Mouse (Mus musculus) heart, embryonic 16.5 days (tissue): ENCODE data around the gene Serpinb1a. TPM values are rescaled to one million over a fixed set of nuclear protein-coding genes. Genes with fewer than 3 reads are reported as not detected.
A peak's percentile ranks its signal among the peaks of the same experiment; 100 is the strongest.
"Not testable (repeated sequence)": the region's sequence is repeated elsewhere in the genome, so short reads cannot be mapped to it uniquely, and the experiment has no call there.

ENCODE experiments used
- ATAC-seq: fragments of 200-750 bp; cut with Nextera tagmentation; replicated peaks from 2 replicates; pipeline ENCODE4 v1.8.0; 2017; ENCODE audit warnings: moderate number of reproducible peaks; ENCODE audit not compliant: insufficient read depth, low FRiP score; ENCODE audit errors: extremely low read depth
- H3K27ac ChIP-seq: fragments of 300-500 bp; sonication (generic); 2 replicates; pipeline ENCODE4 v1.5.1; 2014; ENCODE audit warnings: mild to moderate bottlenecking, low read length, control low read depth, moderate library complexity
- H3K27me3 ChIP-seq: fragments of 300-500 bp; sonication (generic); 2 replicates; pipeline ENCODE4 v1.6.1; 2014; ENCODE audit warnings: low read length, mixed read lengths; ENCODE audit not compliant: control insufficient read depth, insufficient read depth
- H3K36me3 ChIP-seq: fragments of 300-500 bp; sonication (generic); 2 replicates; pipeline ENCODE4 v1.6.1; 2014; ENCODE audit not compliant: control insufficient read depth, insufficient read depth
- H3K4me1 ChIP-seq: fragments of 300-500 bp; sonication (generic); 2 replicates; pipeline ENCODE4 v1.6.1; 2014; ENCODE audit warnings: low read length, mixed read lengths; ENCODE audit not compliant: control insufficient read depth, insufficient read depth
- H3K4me2 ChIP-seq: fragments of 300-500 bp; sonication (generic); 2 replicates; pipeline ENCODE4 v1.6.1; 2014; ENCODE audit warnings: low read depth, mild to moderate bottlenecking, control low read depth, low read length
- H3K4me3 ChIP-seq: fragments of 300-500 bp; sonication (generic); 2 replicates; pipeline ENCODE4 v1.5.1; 2014; ENCODE audit warnings: mild to moderate bottlenecking, control low read depth, low read length
- H3K9ac ChIP-seq: fragments of 300-500 bp; sonication (generic); 2 replicates; pipeline ENCODE4 v1.6.1; 2014; ENCODE audit warnings: low read length, control low read depth
- H3K9me3 ChIP-seq: fragments of 300-500 bp; sonication (generic); replicated peaks from 2 replicates; pipeline ENCODE4 v1.6.1; 2016; ENCODE audit warnings: low read length; ENCODE audit not compliant: control insufficient read depth
- WGBS: fragments of 180-500 bp; shearing (Covaris S2); extraction: QIAGEN DNeasy Blood & Tissue Kit; methylation state at CpG from one replicate; pipeline ENCODE4 v1.1.7; 2014; 5-methylcytosine and 5-hydroxymethylcytosine counted together
- polyA plus RNA-seq: library from polyadenylated mRNA; unstranded; fragments of >200 nt; fragmentation: Nextera tagmentation; extraction: Ambion mirVana; gene quantifications from 2 replicates; pipeline ENCODE4 v1.2.1, GENCODE M21; 2015

Serpinb1a gene
- 10.4 and 14.7 TPM in 2 replicates for polyA plus RNA-seq

- Histone ChIP-seq H3K9me3 (no peaks in the 10 kb centered on the region), H3K4me2 (peak within 1 kb of the TSS; percentile 11; the same call in 1 of the 2 replicates), H3K27ac (no peak within 1 kb of the TSS), H3K9ac (no peak within 1 kb of the TSS), H3K36me3 (no peaks in the 10 kb centered on the region), H3K4me3 (0 out of 2 replicates have a peak within 1 kb of the TSS, but pooled peaks have one; percentile 2), H3K4me1 (peaks cover 5% of the 10 kb centered on the region), H3K27me3 (no peaks in the 10 kb centered on the region)
- 52% methylated on average over 10 of the region's 10 CpGs for WGBS
- ATAC-seq = peak; percentile 69; the same call in 1 of the 2 replicates
Observed at GRCm38 (mm10) chr13:32850668-32851404, at the start of gene Serpinb1a. Serpinb1a (minus strand) TSS chr13:32851185.

- Histone ChIP-seq H3K4me1 (peaks cover 3% of the 10 kb centered on the region), H3K36me3 (no peaks in the 10 kb centered on the region), H3K27me3 (no peaks in the 10 kb centered on the region), H3K27ac (no peak overlapping the region), H3K9ac (no peak overlapping the region), H3K4me2 (no peak overlapping the region), H3K4me3 (no peak overlapping the region), H3K9me3 (no peaks in the 10 kb centered on the region)
- no peak for ATAC-seq
- 21% methylated on average over 2 of the region's 2 CpGs for WGBS
Observed at GRCm38 (mm10) chr13:32900639-32901038, 49.7 kb upstream of the Serpinb1a start.

- H3K27ac ChIP-seq, H3K9ac ChIP-seq, H3K9me3 ChIP-seq, H3K4me3 ChIP-seq, H3K4me1 ChIP-seq, H3K36me3 ChIP-seq, ATAC-seq, H3K27me3 ChIP-seq, H3K4me2 ChIP-seq: not testable (repeated sequence)
- WGBS = 70% methylated on average over 1 of the region's 2 CpGs
Observed at GRCm38 (mm10) chr13:32899114-32899513, 48.1 kb upstream of the Serpinb1a start.

- H3K27ac ChIP-seq = no peak within 1 kb of the TSS
- H3K36me3 ChIP-seq = no peaks in the 10 kb centered on the region
- no peak within 1 kb of the TSS for H3K9ac ChIP-seq
- no peak for ATAC-seq
- whole genome bisulfite sequencing = 89% methylated on average over 2 of the region's 2 CpGs
- H3K27me3 ChIP-seq = no peaks in the 10 kb centered on the region
- H3K9me3 ChIP-seq = no peaks in the 10 kb centered on the region
- H3K4me1 ChIP-seq = no peaks in the 10 kb centered on the region
- no peak within 1 kb of the TSS for H3K4me3 ChIP-seq
- H3K4me2 ChIP-seq = no peak within 1 kb of the TSS
Observed at GRCm38 (mm10) chr13:32898111-32898510, 47.1 kb upstream of the Serpinb1a start, which contains the start of gene Serpinb1c. Serpinb1c (minus strand) TSS chr13:32898211.

- Histone ChIP-seq H3K27me3 (no peaks in the 10 kb centered on the region), H3K4me2 (no peak overlapping the region), H3K27ac (no peak overlapping the region), H3K4me1 (no peaks in the 10 kb centered on the region), H3K9me3 (no peaks in the 10 kb centered on the region), H3K36me3 (no peaks in the 10 kb centered on the region), H3K9ac (no peak overlapping the region), H3K4me3 (no peak overlapping the region)
- WGBS = 70% methylated on average over 4 of the region's 4 CpGs
- ATAC-seq = no peak
Observed at GRCm38 (mm10) chr13:32896931-32897330, 45.9 kb upstream of the Serpinb1a start.

- H3K4me1 ChIP-seq = no peaks in the 10 kb centered on the region
- no peaks in the 10 kb centered on the region for H3K27me3 ChIP-seq
- no peak overlapping the region for H3K9ac ChIP-seq
- H3K4me2 ChIP-seq = no peak overlapping the region
- no peak overlapping the region for H3K27ac ChIP-seq
- no peaks in the 10 kb centered on the region for H3K9me3 ChIP-seq
- no peak overlapping the region for H3K4me3 ChIP-seq
- ATAC-seq = no peak
- H3K36me3 ChIP-seq = no peaks in the 10 kb centered on the region
Observed at GRCm38 (mm10) chr13:32884755-32885154, 33.8 kb upstream of the Serpinb1a start.

GRCm38 (mm10) chr13:32873862-32874261 is 22.9 kb upstream of the Serpinb1a start:
- Histone ChIP-seq H3K4me1 (no peaks in the 10 kb centered on the region), H3K4me3 (no peak overlapping the region), H3K27me3 (no peaks in the 10 kb centered on the region), H3K36me3 (no peaks in the 10 kb centered on the region), H3K4me2 (no peak overlapping the region), H3K27ac (no peak overlapping the region), H3K9me3 (no peaks in the 10 kb centered on the region), H3K9ac (no peak overlapping the region)
- 54% methylated on average over 1 of the region's 1 CpGs for WGBS
- no peak for ATAC-seq

GRCm38 (mm10) chr13:32868843-32869242 is 17.9 kb upstream of the Serpinb1a start:
- Histone ChIP-seq H3K9ac (no peak overlapping the region), H3K4me1 (no peaks in the 10 kb centered on the region), H3K27ac (no peak overlapping the region), H3K4me2 (no peak overlapping the region), H3K27me3 (no peaks in the 10 kb centered on the region), H3K9me3 (no peaks in the 10 kb centered on the region), H3K36me3 (no peaks in the 10 kb centered on the region), H3K4me3 (no peak overlapping the region)
- ATAC-seq = no peak
- 49% methylated on average over 5 of the region's 5 CpGs for WGBS

- H3K9me3 ChIP-seq, H3K27me3 ChIP-seq, H3K36me3 ChIP-seq, ATAC-seq, H3K4me3 ChIP-seq, H3K9ac ChIP-seq, H3K4me1 ChIP-seq, H3K27ac ChIP-seq, H3K4me2 ChIP-seq: not testable (repeated sequence)
- 76% methylated on average over 4 of the region's 4 CpGs for WGBS
Observed at GRCm38 (mm10) chr13:32868233-32868632, 17.2 kb upstream of the Serpinb1a start.
